Mouse (Mus musculus) stomach, postnatal 0 days (tissue): ENCODE results near the gene Cpt1c.

Experiments
- CTCF ChIP-seq: IDR thresholded peaks from 2 replicates; pipeline ENCODE4 v1.5.1; 2016; ENCODE audit warnings: antibody characterized with exemption, low read depth, mild to moderate bottlenecking, moderate library complexity
- EP300 ChIP-seq: optimal IDR thresholded peaks from 2 replicates; pipeline ENCODE3; 2016; ENCODE audit warnings: antibody characterized with exemption

DNA sequence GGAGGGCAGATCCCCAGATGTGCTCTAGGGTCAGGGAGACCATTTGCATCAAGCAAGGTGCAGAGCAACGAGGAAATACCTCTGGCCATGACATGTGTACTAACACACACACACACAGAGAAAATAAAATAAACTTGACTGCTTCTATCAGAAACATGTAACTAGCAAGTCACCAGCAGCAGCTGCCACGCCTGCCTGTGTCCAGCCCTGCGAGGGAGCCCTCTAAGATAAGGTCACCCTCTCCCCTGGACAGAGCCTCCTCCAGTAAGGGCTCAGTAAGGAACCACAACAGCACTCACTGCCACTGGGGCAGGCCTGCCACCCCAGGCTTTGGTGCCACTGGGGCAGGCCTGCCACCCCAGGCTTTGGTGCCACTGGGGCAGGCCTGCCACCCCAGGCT, 56.4 kb downstream of the Cpt1c start:
- TF ChIP-seq CTCF (no peak), EP300 (no peak)
